Mouse (Mus musculus): ENCODE data around the gene Cacna1c.

Gene Cacna1c

DNA sequence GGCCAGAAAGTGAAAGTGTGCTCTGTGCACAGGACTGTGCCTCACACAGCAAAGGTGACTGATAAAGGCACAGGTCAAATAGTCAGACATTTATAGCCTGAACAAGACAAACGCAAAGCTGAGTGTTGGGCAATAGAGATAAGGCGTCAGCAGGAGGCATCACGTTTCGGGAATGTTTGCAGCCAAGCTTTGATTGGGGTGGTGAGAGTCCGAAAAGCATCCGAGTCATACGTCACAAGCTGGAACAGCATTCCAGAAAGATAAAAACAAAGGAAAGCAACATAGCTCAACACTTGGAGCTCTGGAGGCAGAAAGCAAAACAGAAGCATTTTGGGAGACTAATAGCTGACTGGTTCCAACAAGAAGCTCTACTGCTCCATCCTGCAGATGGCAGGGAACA lies 56.7 kb downstream of the Cacna1c start:
- DNase-seq (ENCODE audit: low spot score) = no peak

DNA sequence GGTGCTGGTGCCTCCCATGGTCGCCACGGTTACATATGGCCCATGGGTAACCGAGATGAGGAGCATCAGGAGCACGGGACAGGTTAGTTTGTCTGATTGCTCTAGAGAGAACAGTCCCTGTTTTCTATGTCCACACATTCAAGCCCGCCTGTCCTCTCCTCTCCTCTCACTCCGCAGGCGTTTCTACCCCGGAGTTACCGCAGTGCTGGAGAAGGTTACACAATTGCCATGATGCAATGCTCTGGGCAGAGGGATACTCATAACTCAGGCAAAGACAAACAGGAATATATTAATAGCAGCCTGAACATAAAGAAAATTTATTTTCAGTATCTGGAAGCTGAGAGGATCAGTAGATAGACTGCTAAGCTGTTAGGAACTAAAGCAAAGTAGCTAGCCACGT lies 58.5 kb downstream of the Cacna1c start:
- no peak for DNase-seq (ENCODE audit: low spot score)

DNA sequence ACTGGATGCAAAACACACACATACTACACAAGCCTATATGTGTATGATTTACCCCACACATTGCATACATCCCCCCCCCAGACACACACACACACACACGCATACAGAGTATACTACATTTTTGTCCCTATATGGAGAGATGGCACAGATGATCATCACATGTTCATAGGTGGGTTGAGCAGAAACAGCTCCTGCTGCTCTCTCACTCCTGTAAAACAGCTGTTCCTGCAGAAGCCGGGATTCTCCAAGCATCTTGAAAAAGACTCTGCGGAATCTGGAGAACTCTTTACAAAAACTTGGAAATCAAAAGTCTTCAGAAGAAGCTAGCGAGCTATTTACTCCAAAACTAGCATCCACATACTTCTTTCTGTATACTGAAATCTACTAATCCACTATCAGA lies 63.4 kb downstream of the Cacna1c start:
- no peak for DNase-seq (ENCODE audit: low spot score)

DNA sequence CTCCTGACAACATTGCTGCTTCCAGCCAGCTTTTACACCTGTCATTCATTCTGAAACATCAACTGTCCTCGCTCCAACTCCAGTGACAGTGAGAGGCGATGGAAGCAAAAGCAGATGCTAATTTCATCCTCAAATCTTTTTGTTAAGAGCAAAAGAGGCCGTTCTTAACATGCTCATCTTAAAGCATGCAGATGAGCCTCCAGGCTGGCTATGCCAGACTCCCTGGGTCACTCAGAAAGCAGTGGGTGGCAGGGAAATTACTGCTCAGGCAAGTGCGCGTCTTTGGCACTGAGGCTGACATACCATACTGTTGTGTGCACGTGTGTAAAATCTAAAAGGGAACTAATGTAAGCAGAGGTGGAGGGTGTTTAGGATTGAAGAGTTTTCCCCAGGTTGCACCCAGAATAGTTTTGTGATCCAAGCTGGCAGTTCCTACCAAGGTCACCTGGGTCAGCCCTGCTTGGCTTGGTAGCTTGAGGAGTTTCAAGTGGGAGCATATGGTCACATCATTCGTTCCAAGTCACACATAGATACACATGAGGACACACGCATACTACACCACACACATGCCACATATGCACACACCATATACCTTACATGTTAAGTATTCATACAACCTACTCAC lies 64.0 kb downstream of the Cacna1c start:
- DNase-seq (ENCODE audit: low spot score) = no peak

DNA sequence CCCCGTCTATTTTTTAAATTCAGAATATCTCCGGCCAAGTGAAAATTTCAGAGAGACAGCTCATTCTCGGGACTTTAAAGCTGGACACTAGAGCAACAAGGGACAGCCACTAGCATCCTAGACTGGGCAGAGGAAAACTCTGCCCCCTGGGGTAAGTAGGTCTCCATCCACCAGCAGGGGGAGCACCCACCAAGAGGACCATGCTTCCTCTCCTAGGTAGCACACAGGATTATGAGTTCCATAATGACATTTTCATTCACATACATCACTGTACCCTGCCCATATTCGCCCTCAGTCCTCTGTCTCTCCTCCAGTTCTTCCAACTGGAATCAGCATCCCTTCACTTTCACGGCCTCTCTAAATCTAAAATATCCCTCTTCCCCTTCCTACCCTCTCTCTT lies 66.6 kb downstream of the Cacna1c start:
- no peak for DNase-seq (ENCODE audit: low spot score)

DNA sequence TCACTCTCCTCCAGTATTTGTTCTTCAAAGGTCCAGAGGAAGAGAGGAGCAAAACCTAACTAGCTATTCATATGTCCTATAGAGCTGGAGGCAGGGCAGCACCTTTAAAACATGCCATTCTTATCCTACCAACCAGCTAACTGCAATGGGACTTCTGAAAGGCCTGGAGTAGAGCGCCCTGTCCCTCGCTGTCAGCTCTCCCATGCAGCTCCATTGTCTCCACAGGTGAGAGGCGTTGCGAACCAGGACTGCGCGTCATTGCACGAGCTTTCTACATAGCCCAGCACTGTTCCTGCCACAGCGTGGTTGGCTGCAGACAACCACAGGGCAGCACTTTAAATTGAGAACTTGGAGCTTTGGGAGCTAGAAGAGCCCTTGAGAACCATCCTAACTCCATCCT lies 67.7 kb downstream of the Cacna1c start:
- no peak for DNase-seq (ENCODE audit: low spot score)

DNA sequence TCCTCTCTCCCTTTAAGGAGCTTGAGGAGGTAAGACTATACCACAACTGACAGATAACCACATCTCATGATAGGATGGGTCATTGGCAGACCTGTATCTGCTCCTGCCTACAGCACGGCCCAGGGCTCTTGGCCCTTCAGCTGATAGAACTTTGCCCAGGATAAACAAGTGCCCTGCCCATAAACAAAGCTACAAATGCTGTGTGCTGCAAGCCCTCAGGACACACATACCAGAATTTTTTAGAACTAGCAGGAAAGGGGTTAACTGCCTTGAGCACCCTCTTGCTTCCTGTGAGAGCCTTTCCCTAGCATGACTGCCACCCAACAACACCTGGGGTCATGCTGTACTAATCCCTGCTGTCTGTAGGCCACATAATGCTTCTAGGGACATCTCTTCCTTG lies 68.1 kb downstream of the Cacna1c start:
- DNase-seq (ENCODE audit: low spot score) = no peak

DNA sequence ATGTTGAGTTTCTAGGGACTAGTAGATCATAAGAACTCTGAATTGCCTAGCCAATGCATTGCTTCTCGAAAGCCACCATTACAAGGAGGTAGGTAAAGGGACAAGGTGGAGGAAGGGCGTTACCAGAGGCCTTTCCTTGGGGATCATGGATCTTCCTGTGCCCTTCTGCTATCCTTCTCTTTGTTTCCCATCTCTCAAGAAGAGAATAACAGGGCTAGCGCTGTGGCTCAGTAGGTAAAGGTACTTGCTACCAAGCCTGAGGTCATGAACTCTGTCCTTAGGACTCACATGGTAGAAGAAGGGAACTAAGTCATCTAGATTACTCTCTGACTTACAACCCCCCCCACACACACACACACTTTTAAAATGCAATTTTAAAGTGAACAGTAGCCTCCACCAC lies 69.2 kb downstream of the Cacna1c start:
- DNase-seq (ENCODE audit: low spot score) = no peak

DNA sequence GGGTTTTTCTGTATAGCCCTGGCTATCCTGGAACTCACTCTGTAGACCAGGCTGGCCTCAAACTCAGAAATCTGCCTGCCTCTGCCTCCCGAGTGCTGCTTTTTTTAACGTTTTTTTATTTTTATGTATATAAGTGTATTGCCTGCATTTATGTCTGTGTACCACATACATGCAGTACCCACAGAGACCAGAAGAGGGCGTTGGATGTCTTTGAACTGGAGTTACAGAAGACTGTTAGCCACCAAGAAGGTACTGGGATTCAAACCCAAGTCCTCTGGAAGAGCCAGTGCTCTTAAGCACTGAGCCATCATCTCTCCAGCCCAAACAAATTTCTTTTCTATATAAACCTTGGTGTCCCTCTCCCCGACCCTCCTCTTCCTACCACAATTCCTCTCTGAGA lies 77.8 kb downstream of the Cacna1c start:
- DNase-seq (ENCODE audit: low spot score) = no peak

DNA sequence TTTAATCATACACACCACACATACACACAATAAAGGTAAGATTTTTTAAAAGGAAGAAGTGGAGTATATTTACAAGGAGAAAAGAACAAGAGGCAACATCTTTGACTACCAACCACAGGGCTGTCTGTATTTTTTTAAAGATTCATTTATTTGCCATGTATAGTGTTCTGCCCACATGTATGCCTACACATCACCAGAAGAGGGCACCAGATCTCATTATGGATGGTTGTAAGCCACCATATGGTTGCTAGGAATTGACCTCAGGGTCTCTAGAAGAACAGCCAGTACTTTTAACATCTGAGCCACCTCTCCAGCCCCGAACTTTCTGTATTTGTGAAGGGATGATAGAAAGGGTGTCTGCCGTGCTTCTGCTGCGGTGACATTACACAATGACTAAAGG lies 79.9 kb downstream of the Cacna1c start:
- no peak for DNase-seq (ENCODE audit: low spot score)

DNA sequence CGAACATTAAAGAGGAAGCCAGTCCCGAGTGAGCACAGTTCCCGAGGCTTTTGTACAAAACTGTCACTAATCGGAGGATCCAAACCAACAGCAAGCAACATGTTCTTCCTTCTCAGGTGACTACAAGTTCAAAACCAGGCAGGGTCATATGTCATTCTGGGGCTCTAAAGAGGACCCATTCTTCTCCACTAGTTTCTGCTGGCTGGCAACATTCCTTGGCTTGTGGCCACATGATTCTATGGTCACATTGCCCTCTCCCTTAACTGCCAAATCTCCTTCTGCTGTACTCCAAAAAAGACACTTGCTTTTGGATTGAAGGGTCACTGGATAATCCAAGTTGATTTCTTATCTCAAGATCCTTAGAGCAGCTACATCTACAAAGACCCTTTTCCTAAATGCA lies 82.9 kb downstream of the Cacna1c start:
- DNase-seq (ENCODE audit: low spot score) = no peak

DNA sequence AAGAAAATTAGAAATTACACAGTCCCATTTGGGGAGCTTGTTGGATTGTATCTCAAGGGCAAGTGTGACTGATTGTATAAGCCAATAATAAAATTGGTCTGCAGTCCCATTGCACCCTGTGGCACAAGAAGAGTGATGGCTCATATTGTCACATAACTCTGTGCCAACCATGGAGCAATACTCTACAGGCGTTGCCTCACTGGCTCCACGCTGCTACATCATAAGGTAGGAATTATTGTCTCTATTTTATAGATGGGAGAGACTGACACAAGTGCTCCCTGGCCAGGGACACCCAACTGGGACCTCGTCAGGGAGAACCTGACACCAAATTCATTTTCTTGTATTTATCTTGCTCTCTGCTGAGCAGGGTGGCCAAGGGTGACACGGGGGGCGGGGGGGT lies 85.8 kb downstream of the Cacna1c start:
- DNase-seq (ENCODE audit: low spot score) = no peak

DNA sequence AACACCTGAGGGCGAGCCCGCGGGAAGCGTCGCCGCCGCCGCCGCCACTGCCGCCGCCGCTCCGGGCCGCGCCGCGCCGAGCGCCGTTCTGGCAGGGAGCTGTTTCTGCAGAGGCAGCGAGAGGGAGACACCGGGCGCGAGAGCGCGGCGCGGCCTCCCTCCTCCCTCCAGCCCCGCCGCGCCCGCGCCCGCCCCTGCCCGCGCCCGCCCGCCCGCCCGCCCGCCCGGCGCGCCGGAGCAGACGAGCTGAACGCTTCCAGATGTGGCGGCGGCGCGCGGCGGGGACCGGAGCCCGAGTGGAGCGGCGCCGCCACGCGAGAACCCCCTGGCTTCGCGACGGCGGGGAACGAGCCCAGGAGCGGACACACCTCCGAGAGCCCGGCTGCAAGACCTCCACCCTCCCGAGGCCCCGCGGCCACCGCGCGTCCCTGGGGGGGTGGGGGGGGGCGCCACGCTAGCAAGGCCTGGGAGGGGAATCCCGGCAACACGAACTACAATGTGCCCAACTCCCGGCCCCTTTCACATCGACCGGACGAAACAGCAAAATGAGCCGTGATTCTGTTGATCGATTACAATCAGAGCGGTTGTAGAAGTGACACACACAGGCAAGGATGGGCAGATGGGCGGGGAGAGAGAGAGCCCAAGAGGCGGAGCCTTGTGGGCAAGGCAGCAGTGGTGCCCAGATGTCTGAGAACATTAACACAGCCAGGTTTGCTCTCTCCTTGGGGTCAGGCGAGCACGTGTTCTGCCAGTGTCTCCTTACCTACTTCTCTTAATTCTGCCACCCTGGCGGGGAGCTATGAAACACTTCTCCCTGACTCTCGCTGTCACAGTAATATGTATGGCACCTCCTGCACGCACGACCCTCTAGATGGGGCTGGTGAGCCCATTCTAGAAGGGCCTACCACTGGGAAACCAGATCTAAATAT lies 87.5 kb downstream of the Cacna1c start:
- DNase-seq (ENCODE audit: low spot score) = no peak

DNA sequence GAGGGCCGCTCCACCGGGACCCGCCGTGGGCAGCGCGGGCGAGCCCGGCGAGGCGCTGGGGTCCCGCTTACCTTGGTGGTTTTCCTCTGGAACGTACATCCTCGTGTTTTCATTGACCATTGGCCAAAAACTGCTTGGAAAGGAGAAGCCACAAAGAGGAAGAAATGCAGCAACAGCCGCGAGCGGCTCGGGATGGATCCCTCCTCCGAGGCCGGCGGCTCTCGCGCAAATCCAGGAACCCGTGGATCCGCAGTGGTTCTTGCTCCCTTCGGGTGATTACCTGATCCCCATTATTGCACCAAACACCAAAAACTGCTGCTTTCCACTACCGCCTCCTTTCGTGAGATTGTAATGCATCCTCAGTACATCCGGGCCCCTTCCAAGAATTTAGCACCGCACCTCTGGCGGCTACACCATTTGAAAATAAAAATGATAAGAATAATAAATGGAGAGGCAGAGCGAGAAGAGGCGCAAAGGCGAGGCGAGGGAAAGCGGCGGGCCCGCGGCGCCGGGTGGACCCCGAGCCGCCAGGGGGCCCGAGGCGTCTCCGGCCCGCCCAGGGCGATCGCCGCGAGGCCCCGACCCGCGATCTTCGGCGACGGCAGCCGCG lies 88.3 kb downstream of the Cacna1c start:
- DNase-seq (ENCODE audit: low spot score) = no peak

DNA sequence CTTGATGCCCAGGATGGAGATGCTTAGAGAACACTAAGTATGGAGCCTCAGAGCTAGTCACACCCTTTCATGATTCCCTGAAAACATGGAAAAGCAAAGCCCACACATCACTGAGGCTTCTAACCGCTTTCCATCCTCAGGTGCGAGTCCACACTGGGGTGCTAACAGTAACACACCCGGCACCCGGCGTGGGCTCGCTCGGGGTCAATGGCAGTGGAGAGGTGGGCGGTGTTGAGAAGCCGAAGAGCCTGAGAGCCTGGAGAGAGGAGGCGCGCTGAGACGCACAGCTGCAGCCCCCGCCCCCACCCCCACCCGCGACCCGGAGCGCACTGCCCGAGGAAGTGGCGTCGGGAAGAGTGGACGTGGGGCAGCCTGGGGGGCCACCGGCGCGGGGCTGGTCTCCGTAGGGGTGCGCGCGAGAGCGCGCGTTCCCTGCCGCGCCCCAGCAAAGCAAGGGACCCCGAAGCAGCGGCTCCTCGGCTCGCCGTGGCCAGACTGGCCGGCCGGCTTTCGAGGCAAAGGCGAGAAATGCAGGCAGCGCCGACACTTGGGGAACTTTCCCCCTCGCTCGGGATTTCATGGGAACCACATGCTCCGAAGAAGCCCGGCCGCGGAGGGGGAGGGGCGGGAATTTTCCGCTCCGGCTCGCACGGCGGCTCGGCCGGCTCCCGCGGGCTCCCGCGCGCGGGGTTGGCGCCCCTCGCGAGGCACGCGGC lies 88.9 kb downstream of the Cacna1c start:
- no peak for DNase-seq (ENCODE audit: low spot score)

DNA sequence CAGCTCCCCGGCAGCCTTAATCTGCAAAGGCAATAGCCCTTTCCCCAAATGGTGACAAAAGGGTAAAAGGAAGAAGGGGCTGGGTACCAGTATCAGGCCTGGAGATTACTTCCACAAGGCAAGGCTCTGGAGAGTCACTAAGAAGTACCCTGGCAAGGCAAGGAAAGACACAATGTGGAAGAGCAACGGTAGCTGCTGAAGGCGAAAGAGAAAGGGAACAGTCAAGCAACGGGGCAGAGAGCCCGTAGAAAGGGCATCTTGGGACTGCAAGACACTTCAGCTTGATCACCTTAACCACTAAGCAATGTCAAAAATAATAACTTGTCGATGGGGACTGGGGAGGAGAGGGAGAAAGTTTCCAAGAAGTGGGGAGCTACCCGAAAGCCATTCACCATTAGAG lies 89.5 kb downstream of the Cacna1c start:
- no peak for DNase-seq (ENCODE audit: low spot score)

DNA sequence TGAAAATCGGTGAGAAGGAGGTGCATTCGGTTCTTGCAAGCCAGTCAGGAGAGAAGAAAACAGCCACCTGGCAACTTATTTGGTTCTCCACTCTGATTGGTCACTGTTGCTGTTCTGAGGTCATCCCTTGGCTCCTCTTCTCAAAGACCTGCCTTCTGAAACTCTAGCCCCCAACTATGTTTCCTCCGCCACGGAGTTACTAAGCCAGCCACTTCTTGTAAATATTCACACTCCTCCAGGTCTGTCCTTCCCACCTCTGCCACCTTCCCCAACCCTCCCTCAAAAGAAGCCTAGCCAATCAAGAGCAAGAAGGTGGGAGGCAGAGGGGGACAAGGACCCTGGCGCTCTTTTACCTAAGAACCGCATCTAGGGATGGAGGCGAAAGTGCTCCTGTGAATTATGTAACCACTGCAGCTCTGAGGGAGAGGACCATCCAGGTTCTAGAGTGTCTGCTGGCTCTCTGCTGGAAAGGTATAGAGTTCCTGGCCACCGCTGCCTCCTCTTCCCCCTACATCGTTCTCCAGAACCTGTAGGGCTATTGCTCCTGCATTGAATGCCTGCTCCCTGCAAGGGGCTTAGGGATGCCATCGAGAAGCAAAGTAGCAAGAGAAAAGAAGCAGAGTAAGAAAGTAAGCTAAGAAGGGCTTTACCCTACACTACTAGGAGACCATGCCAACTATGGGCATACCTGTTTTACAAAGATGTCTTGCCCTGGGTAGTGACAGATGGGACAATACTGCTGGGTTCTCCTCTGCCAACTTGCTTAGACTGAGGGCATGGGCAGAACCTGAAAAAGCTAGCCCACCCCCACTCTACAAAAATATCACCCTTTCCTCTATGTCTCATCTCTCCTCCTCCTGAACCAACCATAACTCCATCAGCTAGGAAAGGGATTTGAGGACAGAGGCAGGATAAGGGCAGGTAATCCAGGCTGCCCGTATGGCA lies 90.3 kb downstream of the Cacna1c start:
- DNase-seq (ENCODE audit: low spot score) = no peak

DNA sequence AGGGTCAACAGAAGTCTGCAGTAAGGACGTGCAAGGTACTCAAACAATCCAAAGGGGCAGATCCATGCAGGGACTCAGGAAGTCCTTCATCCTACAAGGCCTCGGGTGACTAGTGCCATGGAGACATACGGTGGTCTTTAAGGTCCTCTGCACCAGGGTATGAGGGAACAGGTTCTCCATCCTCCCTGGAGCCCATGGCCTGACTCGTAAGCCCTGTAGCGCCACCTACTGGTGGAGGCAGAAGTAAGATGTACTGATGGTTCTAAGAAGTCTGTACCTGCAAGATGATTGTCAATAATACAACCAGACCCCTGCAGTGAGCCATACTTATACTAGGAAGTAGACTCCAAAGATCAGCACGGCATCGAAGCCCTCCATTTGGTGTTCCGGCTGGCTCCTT lies 92.0 kb downstream of the Cacna1c start:
- DNase-seq (ENCODE audit: low spot score) = peak; percentile 6

DNA sequence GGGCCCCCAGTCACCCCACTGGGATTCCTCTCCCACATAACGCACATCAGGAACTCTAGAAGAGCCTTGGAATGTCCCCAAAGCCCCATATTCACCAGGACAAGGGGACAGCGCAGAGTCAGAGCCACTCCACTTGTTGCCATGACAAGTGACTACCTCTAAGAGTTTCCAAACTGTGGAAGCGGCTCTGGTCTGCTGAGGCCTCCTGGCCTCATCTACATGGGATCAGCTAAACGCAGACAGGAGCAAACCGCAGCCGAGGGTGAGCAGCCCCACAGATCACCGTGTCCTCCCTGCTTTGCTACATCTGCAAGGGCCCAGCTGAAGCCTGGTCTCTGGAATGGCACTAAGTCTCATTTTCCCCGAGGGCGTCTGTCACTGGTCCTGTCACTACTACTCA lies 93.3 kb downstream of the Cacna1c start:
- no peak for DNase-seq (ENCODE audit: low spot score)

DNA sequence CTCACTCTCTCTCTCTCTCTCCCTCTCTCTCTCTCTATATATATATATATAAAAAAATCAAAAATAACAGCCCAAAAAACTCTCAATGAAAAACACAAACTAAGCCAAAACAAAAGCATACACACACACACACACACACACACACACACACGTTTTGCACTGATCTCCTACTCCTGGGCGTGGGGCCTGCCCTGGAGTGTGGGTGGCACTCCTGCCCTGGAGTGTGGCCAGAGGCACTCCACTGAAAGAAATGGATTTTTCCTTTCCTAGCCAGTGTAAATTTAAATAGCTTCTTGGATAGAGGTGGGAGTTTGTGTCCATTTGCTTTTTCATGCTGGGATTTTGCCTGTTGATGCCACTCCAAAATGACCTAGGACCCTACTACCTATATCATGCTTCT lies 96.9 kb downstream of the Cacna1c start:
- no peak for DNase-seq (ENCODE audit: low spot score)

DNA sequence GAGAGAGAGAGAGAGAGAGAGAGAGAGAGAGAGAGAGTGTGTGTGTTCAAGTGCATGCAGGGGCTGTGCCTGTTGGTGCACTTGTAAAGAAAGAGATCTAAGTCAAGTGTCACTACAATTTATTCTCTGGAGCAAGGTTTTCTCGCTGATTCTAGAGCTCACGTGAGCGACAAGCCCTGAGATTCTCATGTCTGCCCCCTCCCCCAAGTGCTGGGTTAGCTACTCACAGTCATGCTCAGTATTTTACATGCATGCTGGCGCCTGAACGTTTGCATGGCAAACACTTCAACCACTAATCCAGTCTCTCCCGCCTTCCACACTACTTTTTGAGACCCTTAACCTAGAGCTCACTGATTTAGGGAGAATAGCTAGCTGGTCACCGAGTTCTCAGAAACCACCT lies 99.7 kb downstream of the Cacna1c start:
- no peak for DNase-seq (ENCODE audit: low spot score)

DNA sequence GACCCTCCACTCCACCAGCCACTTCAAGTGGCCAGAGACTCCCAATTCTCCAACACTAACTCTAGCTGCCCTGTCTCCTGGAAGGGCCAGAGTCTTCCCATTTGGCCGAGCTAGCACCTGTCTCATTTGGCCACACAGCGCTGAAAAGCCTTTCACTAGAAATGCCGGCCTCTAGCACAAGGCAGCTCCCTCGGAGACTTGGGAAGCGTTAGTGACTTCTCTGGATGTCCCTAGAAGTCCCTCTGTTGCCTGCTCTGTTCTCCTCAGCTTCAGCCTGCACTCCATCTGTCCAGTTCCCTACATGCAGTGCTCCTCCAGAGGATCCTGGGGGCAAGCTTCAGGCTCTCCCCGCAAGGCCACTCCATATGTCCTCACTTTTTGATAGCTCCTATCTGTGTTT lies 101.1 kb downstream of the Cacna1c start:
- DNase-seq (ENCODE audit: low spot score) = no peak
